Mouse (Mus musculus) forebrain, postnatal 0 days (tissue): Measurements from ENCODE around the gene Tas2r138. TPM values are rescaled to one million over a fixed set of nuclear protein-coding genes. Genes with fewer than 3 reads are reported as not detected.
A peak's percentile ranks its signal among the peaks of the same experiment; 100 is the strongest.

Source experiments
- ATAC-seq: fragments of 200-750 bp; cut with Nextera tagmentation; 2 replicates; pipeline ENCODE4 v1.8.0; 2017; ENCODE audit warnings: mild to moderate bottlenecking, moderate library complexity
- DNase-seq: peaks from one replicate; pipeline ENCODE4 v3.0.0-alpha.2; 2015
- H3K27ac ChIP-seq: fragments of 300-500 bp; sonication (generic); 2 replicates; pipeline ENCODE4 v1.5.1; 2014; ENCODE audit warnings: low read depth, mild to moderate bottlenecking, antibody characterized with exemption, low read length, moderate library complexity, mixed read lengths
- H3K27me3 ChIP-seq: fragments of 300-500 bp; sonication (generic); 2 replicates; pipeline ENCODE4 v1.6.1; 2014; ENCODE audit warnings: mild to moderate bottlenecking, low read length, mixed read lengths; ENCODE audit not compliant: insufficient read depth
- H3K36me3 ChIP-seq: fragments of 300-500 bp; sonication (generic); 2 replicates; pipeline ENCODE4 v1.6.1; 2014; ENCODE audit warnings: mild to moderate bottlenecking, moderate library complexity; ENCODE audit not compliant: insufficient read depth
- H3K4me1 ChIP-seq: fragments of 300-500 bp; sonication (generic); 2 replicates; pipeline ENCODE4 v1.6.1; 2014; ENCODE audit warnings: antibody characterized with exemption; ENCODE audit not compliant: insufficient read depth
- H3K4me2 ChIP-seq: fragments of 300-500 bp; sonication (generic); 2 replicates; pipeline ENCODE4 v1.6.1; 2014; ENCODE audit warnings: low read depth, mild to moderate bottlenecking, moderate library complexity
- H3K4me3 ChIP-seq: fragments of 300-500 bp; sonication (generic); 2 replicates; pipeline ENCODE4 v1.5.1; 2014; ENCODE audit warnings: low read depth, low read length, mixed read lengths
- H3K9ac ChIP-seq: fragments of 300-500 bp; sonication (generic); 2 replicates; pipeline ENCODE4 v1.6.1; 2014; ENCODE audit warnings: mild to moderate bottlenecking
- H3K9me3 ChIP-seq: fragments of 300-500 bp; sonication (generic); 2 replicates; pipeline ENCODE4 v1.6.1; 2016; ENCODE audit warnings: low read length
- CTCF ChIP-seq: sonication (generic); IDR thresholded peaks from 2 replicates; pipeline ENCODE4 v1.5.1; 2016; ENCODE audit warnings: antibody characterized with exemption, control low read depth, low read depth
- WGBS: fragments of 180-500 bp; shearing (Covaris S2); extraction: QIAGEN DNeasy Blood & Tissue Kit; methylation state at CpG from one replicate; pipeline ENCODE4 v1.1.7; 2014; 5-methylcytosine and 5-hydroxymethylcytosine counted together
- polyA plus RNA-seq: library from polyadenylated mRNA; unstranded; fragments of >200 nt; fragmentation: Nextera tagmentation; extraction: Ambion mirVana; gene quantifications from 2 replicates; pipeline ENCODE4 v1.2.1, GENCODE M21; 2015
- total RNA-seq: library from RNA; depleted of rRNA; stranded (reverse); fragments of >200 nt; gene quantifications from 2 replicates; pipeline ENCODE4 v1.2.3, GENCODE M21; 2014; rRNA removed

Tas2r138 gene
- total and polyA plus RNA-seq, 2 experiments from 2014 or later = not detected

DNA sequence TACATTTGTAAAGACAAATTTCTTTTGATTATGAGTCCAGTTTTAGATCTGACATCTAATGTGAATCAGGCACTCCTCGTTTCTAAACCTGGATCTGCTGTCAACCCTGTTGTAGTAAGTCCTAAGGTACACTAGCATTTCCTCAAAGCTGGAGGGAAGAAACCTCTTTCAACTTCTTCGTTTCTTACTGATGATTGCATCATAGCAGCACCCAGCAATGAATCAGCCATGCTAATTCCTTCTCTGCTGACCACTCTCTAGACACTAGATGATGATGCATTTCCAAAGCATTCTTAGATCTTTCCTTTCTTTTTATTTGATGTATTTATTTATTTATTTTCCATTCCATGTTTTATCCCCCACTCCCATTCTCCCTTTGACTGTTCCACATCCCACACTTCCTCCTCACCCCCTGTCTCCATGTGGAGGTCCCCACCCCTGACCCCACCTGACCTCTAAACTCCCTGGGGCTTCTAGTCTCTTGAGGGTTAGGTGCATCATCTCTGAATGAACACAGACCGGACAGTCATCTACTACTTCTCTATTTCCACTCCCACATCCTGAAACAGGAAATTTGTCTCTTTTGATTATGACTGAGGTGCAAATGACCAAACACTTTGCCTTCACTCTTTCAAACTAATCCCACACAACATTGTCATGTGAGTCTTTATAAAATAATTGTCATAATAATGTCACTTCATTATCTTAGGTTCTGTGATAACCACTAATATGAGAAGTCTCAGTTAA is 18.1 kb downstream of the Tas2r138 start:
- Histone ChIP-seq H3K36me3 (no peaks in the 10 kb centered on the region), H3K4me2 (no peak overlapping the region), H3K27ac (no peak overlapping the region), H3K27me3 (no peaks in the 10 kb centered on the region), H3K9me3 (no peaks in the 10 kb centered on the region), H3K4me3 (no peak overlapping the region), H3K9ac (no peak overlapping the region), H3K4me1 (no peaks in the 10 kb centered on the region)
- DNase-seq = no peak
- TF ChIP-seq CTCF = no peak
- no peak for ATAC-seq
- 71% methylated on average over 3 of the region's 3 CpGs for WGBS

DNA sequence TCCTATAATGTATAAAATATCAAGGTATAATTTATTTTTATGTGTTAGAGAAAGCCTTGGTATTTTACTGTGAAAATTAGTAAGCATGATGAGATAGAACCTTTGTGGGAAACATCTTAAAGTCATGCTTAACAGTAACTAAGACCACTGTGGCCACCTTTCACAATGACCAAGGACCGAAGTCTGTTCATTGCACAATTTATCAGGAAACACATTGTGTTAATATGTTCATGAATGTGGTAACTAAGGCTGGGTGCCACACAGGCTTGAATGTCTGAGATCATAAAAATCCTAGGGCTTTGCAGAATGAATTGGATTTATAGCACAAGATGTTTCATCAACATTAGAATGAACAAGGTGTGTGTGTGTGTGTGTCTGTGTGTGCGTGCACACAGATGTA is 24.8 kb downstream of the Tas2r138 start:
- no peak overlapping the region for H3K9ac ChIP-seq
- H3K36me3 ChIP-seq = no peaks in the 10 kb centered on the region
- no peak overlapping the region for H3K27ac ChIP-seq
- no peaks in the 10 kb centered on the region for H3K27me3 ChIP-seq
- ATAC-seq = no peak
- H3K9me3 ChIP-seq = no peaks in the 10 kb centered on the region
- DNase-seq = no peak
- H3K4me3 ChIP-seq = no peak overlapping the region
- H3K4me1 ChIP-seq = no peaks in the 10 kb centered on the region
- 96% methylated on average over 2 of the region's 2 CpGs for WGBS
- no peak for TF ChIP-seq CTCF
- H3K4me2 ChIP-seq = no peak overlapping the region

DNA sequence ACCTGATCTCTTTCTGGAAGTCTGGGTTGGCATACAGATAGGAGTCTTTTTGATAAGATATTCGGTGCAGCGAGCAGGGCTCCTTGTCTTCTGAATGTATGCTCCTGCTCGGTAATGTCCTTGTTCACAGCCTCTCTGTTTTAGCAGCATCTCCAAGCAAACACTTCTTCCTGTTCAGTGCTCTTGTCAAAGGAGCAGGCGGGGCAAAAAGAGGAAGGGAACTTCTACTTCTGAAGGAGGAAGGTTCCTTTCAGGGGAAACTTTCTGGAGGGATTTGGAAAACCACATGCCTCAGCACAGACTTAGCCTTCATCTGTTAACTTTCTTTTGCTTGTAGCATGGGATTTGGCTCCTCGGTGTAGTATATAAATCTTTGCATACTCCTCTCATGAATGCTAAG is 27.5 kb downstream of the Tas2r138 start, which contains the start of gene Clec5a:
Gene Clec5a (minus strand): TSS at position 177 of the 400 bp plus-strand sequence.
- no peaks in the 10 kb centered on the region for H3K9me3 ChIP-seq
- WGBS = 87% methylated on average over 5 of the region's 5 CpGs
- peak; percentile 36 for ATAC-seq

DNA sequence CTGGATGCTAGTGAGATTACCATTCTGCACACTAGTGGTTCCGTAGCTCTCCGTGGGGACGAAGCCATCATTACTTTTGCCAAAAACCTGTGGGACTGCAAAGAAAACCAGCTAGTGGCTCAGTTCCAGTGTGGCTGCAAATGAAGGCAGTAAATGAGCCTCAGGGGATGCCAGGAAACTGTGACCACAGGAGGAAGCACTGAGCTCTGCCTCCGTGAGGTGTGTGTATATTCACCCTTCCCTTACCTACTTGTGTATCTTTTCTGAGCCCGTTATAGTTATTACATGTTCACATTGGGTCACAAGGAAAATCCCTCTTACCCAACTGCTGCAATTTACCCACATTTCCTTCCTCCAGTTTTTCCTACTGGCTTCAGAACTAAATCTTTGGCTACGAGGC is 28.8 kb downstream of the Tas2r138 start:
- no peak for DNase-seq
- 65% methylated on average over 6 of the region's 6 CpGs for WGBS

More for the DNA sequence above, 27.5 kb downstream of the Tas2r138 start, which contains the start of gene Clec5a:
- Histone ChIP-seq H3K9ac (no peak within 1 kb of the TSS), H3K36me3 (no peaks in the 10 kb centered on the region), H3K4me1 (no peaks in the 10 kb centered on the region), H3K4me2 (no peak within 1 kb of the TSS), H3K27ac (no peak within 1 kb of the TSS), H3K4me3 (no peak within 1 kb of the TSS), H3K27me3 (no peaks in the 10 kb centered on the region)
- no peak for DNase-seq
- TF ChIP-seq CTCF = no peak

DNA sequence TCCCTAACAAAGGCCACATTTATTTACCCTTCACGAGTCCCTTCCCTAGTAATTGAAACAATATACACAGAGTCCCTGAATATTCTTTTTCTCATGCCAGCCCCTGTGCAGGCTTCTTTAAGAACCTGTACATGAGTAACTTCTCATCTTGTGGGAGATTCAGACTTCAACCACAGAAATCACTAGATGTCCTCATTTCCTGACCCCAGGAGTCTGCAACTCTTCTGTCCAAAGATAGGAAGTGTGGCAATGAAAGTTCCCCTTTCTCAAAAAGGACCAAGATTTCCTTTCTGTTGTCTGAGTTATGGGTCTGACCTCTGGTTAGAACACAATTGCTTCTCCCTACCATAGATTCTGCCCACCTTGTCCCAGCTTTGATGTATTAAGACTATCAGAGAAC is 36.8 kb downstream of the Tas2r138 start:
- 87% methylated on average over 1 of the region's 1 CpGs for WGBS
- Histone ChIP-seq H3K36me3 (no peaks in the 10 kb centered on the region), H3K9me3 (no peaks in the 10 kb centered on the region), H3K4me2 (no peak overlapping the region), H3K9ac (no peak overlapping the region), H3K4me1 (no peaks in the 10 kb centered on the region), H3K27me3 (no peaks in the 10 kb centered on the region), H3K4me3 (no peak overlapping the region), H3K27ac (no peak overlapping the region)
- ATAC-seq (no peak), DNase-seq (no peak)
- TF ChIP-seq CTCF = no peak

More for the DNA sequence above, 28.8 kb downstream of the Tas2r138 start:
- no peaks in the 10 kb centered on the region for H3K36me3 ChIP-seq
- H3K9me3 ChIP-seq = no peaks in the 10 kb centered on the region
- no peak overlapping the region for H3K4me3 ChIP-seq
- TF ChIP-seq CTCF = no peak
- no peaks in the 10 kb centered on the region for H3K4me1 ChIP-seq
- no peaks in the 10 kb centered on the region for H3K27me3 ChIP-seq
- no peak for ATAC-seq
- no peak overlapping the region for H3K9ac ChIP-seq
- no peak overlapping the region for H3K27ac ChIP-seq
- H3K4me2 ChIP-seq = no peak overlapping the region

DNA sequence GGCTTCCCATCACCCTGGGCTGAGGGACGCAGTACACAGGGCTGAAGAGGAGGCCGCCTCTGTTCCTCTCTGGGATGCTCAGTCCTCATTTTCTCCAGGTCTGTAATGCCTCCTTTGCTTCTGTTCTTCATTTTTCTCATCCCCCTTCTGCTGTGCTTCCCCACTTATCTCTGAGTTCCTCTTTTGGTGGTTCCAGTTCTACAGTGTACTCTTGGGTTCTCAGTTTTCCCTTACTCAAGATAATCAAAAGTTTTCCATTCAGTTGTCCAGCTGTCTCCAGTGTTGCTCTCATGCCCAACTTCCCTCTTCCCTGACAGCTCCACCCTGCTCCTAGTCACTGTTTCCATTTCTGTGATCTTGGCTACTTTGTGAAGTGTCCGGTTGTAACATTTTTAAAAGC is 39.5 kb downstream of the Tas2r138 start:
- DNase-seq = no peak
- Histone ChIP-seq H3K4me1 (no peaks in the 10 kb centered on the region), H3K4me3 (no peak overlapping the region), H3K4me2 (no peak overlapping the region), H3K27me3 (no peaks in the 10 kb centered on the region), H3K27ac (no peak overlapping the region), H3K9me3 (no peaks in the 10 kb centered on the region), H3K36me3 (no peaks in the 10 kb centered on the region), H3K9ac (no peak overlapping the region)
- 90% methylated on average over 3 of the region's 3 CpGs for WGBS
- no peak for TF ChIP-seq CTCF
- ATAC-seq = no peak

DNA sequence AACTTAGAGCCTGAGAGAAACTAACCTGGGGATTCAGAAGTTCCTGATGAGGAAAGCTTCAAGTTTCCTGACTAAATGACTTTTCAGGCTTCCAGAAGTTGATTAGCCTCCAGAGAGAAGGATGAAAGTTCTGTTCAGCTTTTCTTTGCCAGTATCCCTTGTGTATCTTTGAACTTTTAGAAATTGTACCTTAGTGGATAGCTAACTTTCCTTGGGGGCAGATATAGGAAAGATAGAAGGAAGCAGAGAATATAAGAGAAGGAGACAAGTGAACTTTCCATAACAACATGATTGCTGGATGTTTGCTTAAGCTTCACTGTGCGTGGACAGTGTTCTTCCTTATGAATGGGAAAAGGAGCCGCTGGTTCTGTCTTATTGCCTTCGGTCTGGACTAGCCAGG is 43.9 kb downstream of the Tas2r138 start, which contains the start of gene Olfr460:
Gene Olfr460 (plus strand): TSS at position 301 of the 400 bp plus-strand sequence.
- Histone ChIP-seq H3K4me3 (no peak within 1 kb of the TSS), H3K27ac (no peak within 1 kb of the TSS), H3K4me1 (no peaks in the 10 kb centered on the region), H3K9ac (no peak within 1 kb of the TSS), H3K4me2 (no peak within 1 kb of the TSS), H3K9me3 (no peaks in the 10 kb centered on the region), H3K27me3 (no peaks in the 10 kb centered on the region), H3K36me3 (no peaks in the 10 kb centered on the region)
- no peak for ATAC-seq
- WGBS = 93% methylated on average over 3 of the region's 3 CpGs
- no peak for TF ChIP-seq CTCF
- DNase-seq = no peak

Other genes with a start within 250 kb of the Tas2r138 start
- 24.4 and 26.4 TPM in 2 replicates for gene E330009J07Rik, start 177.2 kb downstream of the Tas2r138 start, total RNA-seq
- 6.7 and 10.2 TPM in 2 replicates for gene E330009J07Rik, start 177.2 kb downstream of the Tas2r138 start, polyA plus RNA-seq
- not detected in 2 replicates for gene Wee2, start 174.2 kb downstream of the Tas2r138 start, total RNA-seq
- gene Wee2, start 174.2 kb downstream of the Tas2r138 start, polyA plus RNA-seq = 0.13 TPM in 2 replicates
- gene Ssbp1, start 142.0 kb downstream of the Tas2r138 start, total RNA-seq = 25.3 and 29.9 TPM in 2 replicates
- gene Ssbp1, start 142.0 kb downstream of the Tas2r138 start, polyA plus RNA-seq = 77.2 and 83.1 TPM in 2 replicates
- gene Tas2r137, start 122.1 kb downstream of the Tas2r138 start, total RNA-seq = 0.14 and 0.38 TPM in 2 replicates
- gene Tas2r137, start 122.1 kb downstream of the Tas2r138 start, polyA plus RNA-seq = not detected in 2 replicates
- 1.8 TPM in 1 of 2 replicates, not detected in the other for gene Tas2r108, start 119.8 kb downstream of the Tas2r138 start, total RNA-seq
- gene Tas2r108, start 119.8 kb downstream of the Tas2r138 start, polyA plus RNA-seq = not detected in 2 replicates
- gene Prss37, start 93.8 kb downstream of the Tas2r138 start, total RNA-seq = not detected in 2 replicates
- gene Prss37, start 93.8 kb downstream of the Tas2r138 start, polyA plus RNA-seq = not detected in 2 replicates
- not detected in 2 replicates for gene Olfr461, start 58.3 kb downstream of the Tas2r138 start, total RNA-seq
- 0.07 TPM in 1 of 2 replicates, not detected in the other for gene Olfr461, start 58.3 kb downstream of the Tas2r138 start, polyA plus RNA-seq
- not detected in 2 replicates for gene Olfr460, start 43.8 kb downstream of the Tas2r138 start, total RNA-seq
- gene Olfr460, start 43.8 kb downstream of the Tas2r138 start, polyA plus RNA-seq = not detected in 2 replicates
- 0.23 and 0.52 TPM in 2 replicates for gene Clec5a, start 27.5 kb downstream of the Tas2r138 start, total RNA-seq
- gene Clec5a, start 27.5 kb downstream of the Tas2r138 start, polyA plus RNA-seq = 0.88 and 1.0 TPM in 2 replicates
- gene Mgam, start 15.5 kb upstream of the Tas2r138 start, total RNA-seq = 0.23 and 0.62 TPM in 2 replicates
- 0.05 and 0.21 TPM in 2 replicates for gene Mgam, start 15.5 kb upstream of the Tas2r138 start, polyA plus RNA-seq